Mouse (Mus musculus) brain, embryonic 14.5 days (tissue): ENCODE measurements around the gene Pts. TPM values are rescaled to one million over a fixed set of nuclear protein-coding genes. Genes with fewer than 3 reads are reported as not detected.

ENCODE experiments used
- DNase-seq: peaks from one replicate; pipeline ENCODE4 v3.0.0-alpha.2; 2011; ENCODE audit warnings: low read depth
- CTCF ChIP-seq: fragments of 200-500 bp; IDR thresholded peaks from 2 replicates; pipeline ENCODE4 v1.5.1; 2012; ENCODE audit warnings: inconsistent platforms, mild to moderate bottlenecking, moderate library complexity, borderline replicate concordance; ENCODE audit not compliant: insufficient read depth, insufficient read length; ENCODE audit errors: extremely low read depth
- POLR2A ChIP-seq: fragments of 200-500 bp; IDR thresholded peaks from 2 replicates; pipeline ENCODE4 v1.6.1; 2012; ENCODE audit warnings: mild to moderate bottlenecking, inconsistent platforms, borderline replicate concordance; ENCODE audit not compliant: poor library complexity, insufficient read depth, insufficient read length, severe bottlenecking; ENCODE audit errors: extremely low read depth
- polyA plus RNA-seq: library from polyadenylated mRNA; depleted of rRNA; stranded (reverse); fragments of >200 nt; gene quantifications from 2 replicates; pipeline ENCODE4 v1.2.3, GENCODE M21; 2012

The Pts gene
- polyA plus RNA-seq, 1 experiment = 73.9 TPM

DNA sequence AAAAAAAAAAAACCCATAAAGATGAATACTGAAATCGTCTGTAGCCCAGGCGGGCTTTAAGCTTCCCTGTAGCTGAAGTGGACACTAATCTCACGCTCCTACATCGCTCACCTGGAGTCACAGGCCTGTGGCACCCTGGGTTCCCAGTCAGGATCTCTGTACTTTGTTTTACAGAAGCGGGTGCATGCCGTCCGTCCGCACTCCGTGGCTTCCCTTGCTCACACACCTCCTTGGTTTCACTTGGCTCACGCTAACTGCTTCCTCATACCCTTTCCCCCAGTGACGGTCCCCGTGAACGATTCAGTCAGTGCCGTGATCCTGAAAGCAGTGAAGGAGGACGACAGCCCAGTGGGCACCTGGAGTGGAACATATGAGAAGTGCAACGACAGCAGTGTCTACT, 29.7 kb downstream of the Pts start:
- TF ChIP-seq POLR2A (no peak), CTCF (no peak)
- no peak for DNase-seq

- TF ChIP-seq POLR2A (no peak), CTCF (no peak)
Observed at GRCm38 (mm10) chr9:50497536-50497935, 31.0 kb downstream of the Pts start.

GRCm38 (mm10) chr9:50497076-50497475, 31.4 kb downstream of the Pts start:
- TF ChIP-seq POLR2A = no peak
- TF ChIP-seq CTCF = no peak
- no peak for DNase-seq

More at GRCm38 (mm10) chr9:50497536-50497935, 31.0 kb downstream of the Pts start:
- DNase-seq = no peak

DNA sequence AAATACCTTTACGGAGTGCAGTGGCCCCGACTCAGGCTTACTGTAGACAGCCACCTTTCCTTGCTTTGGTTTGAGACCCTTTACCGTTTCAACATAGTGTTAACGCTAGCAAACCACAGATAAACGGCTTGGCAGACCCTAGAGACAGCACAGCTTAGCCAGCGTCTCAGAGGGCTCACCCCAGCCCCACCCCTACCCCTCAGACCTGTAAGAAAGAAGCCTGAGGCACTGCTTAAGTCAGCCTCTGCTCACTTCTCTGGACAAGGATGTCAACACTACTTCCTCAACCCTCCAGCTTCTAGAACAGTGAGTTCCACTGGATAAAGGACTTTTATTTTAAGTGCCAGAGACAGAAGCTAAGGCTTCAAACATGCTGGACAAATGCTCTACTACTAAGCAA, 32.0 kb downstream of the Pts start:
- DNase-seq = peak; percentile 1
- TF ChIP-seq CTCF (no peak), POLR2A (no peak)

- no peak for TF ChIP-seq POLR2A
- peak; percentile 42 for DNase-seq
Observed at GRCm38 (mm10) chr9:50496151-50496505, 32.4 kb downstream of the Pts start.

DNA sequence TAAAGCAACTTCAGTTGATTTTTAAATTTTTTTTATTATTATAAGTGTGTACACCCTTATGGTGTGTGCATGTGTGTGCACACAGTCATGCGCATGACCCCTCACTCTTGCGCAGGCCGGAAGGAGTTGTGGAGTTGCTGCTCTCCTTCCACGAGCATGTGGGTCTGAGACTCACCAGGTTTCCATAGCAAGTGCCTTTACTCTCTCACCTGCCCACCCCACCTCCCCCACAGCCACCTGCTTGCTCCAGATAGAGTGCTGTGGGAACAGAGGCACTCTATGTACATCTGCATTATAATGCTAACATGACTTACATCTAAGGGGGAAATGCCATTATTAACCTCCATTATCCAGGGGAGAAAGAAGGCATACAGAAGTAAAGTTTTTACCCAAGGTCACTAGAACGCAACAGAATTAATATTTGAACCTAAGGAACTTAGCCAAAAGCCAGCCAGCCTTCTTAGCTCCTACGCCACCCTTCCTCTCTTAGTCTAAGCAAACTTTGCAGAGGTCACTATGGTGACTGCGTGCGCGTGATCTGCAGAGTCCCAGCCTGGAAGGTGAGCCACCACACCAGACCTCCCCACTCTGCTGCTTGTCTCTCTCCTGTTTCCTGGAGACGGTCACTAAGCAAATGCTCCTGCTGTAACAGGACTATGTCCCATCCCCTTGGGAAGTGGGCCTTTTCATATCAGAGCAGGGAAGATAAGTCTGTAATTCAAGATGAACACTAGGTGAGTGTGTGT, 32.9 kb downstream of the Pts start:
- no peak for DNase-seq

DNA sequence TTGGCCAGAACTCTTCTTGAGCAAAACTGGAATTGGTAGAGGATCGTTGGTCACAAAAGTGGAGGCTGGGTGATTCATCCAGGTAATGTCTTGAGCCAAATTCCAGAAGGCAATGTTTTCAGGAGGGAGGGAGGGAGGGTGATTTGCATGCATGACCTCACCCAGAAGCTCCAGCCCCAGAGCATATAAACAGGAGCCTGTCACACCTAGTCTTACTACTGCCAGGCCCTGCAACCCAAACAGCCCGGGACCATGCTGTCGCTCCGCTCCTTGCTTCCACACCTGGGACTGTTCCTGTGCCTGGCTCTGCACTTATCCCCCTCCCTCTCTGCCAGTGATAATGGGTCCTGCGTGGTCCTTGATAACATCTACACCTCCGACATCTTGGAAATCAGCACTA, 34.2 kb downstream of the Pts start, which contains the start of gene Plet1:
Plet1 (plus strand) TSS at position 215 of the 400 bp plus-strand sequence.
- no peak for DNase-seq
- no peak for TF ChIP-seq CTCF
- TF ChIP-seq POLR2A = no peak

More for the DNA sequence above, 32.9 kb downstream of the Pts start:
- TF ChIP-seq CTCF (no peak), POLR2A (no peak)

GRCm38 (mm10) chr9:50493777-50494176, 34.7 kb downstream of the Pts start:
- no peak for TF ChIP-seq CTCF
- TF ChIP-seq POLR2A = no peak
- no peak for DNase-seq

DNA sequence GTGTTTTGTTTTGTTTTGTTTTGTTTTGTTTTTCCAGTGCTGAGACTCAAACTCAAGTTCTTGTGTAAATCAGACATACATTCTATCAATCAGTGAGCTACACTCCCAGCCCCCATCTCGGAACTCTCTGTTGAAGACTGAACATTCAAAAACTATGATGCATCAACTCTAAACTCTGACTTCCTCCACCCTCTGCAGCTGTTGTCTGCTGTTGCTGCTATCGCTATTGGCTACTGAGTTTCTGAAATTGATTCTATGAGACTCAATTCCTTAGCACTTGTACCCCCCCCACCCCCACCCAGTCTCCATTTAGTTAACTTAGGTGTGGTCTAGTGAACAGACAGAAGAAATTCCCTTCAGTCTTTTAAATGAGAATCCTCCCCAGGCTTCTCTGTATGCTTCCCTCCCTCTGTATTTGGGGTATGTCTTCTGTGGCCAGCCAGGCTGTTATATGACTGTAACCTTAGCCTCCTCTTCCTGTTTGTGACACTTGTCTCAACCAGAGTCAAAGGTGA, 36.9 kb downstream of the Pts start:
- TF ChIP-seq CTCF (no peak), POLR2A (no peak)
- DNase-seq = no peak

GRCm38 (mm10) chr9:50490836-50491235, 37.7 kb downstream of the Pts start:
- TF ChIP-seq POLR2A (no peak), CTCF (no peak)
- DNase-seq = no peak

DNA sequence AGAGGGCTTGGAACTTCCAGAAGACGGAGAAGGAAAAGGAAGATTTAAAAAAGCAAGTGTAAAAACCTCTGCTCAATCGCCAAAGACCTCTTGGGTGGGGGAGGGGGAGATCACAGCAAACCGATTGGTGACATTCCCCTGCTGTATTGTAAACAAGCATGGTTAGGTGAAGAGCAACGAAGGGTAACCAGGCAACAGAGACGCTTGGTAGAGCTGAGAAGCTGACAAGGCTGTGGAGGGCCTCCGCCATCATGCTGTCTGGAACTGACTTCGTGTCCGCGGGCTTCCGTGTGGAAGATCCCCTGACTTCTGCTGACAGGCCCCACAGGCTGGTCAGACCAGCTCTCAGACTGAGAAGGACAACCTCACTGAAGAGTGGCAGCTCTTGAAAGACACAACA, 43.0 kb downstream of the Pts start:
- DNase-seq = peak; percentile 61
- TF ChIP-seq POLR2A (no peak), CTCF (no peak)

GRCm38 (mm10) chr9:50482743-50483142, 45.8 kb downstream of the Pts start:
- no peak for TF ChIP-seq CTCF
- no peak for TF ChIP-seq POLR2A
- no peak for DNase-seq

DNA sequence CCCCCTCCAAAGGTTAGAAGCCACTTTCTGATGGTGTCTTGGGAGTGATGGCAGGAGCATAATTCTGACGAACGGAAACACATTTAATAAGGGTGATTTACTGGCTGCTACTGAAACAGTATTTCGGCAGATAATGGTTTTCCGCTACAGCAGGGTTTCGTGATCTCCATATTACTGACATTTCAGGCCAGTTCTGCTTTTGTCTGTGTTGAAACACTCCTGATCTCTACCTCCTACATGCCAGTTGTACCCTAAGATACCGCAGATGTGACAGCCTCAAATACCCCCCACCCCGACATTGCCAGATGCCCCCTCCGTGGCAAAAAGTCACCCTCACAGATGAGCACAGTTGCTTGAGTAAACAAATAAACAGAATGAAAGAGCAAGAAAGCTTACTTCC, 49.0 kb downstream of the Pts start:
- TF ChIP-seq CTCF (no peak), POLR2A (no peak)
- DNase-seq = no peak
